Mouse (Mus musculus): ENCODE measurements around the gene Gcnt4. TPM values are rescaled to one million over a fixed set of nuclear protein-coding genes. Genes with fewer than 3 reads are reported as not detected.

Gcnt4 gene
- polyA plus RNA-seq, 1 experiment from 2014 or later: 0.09 TPM

GRCm38 (mm10) chr13:96961366-96962157 is 37.1 kb downstream of the Gcnt4 start:
- H3K27me3 ChIP-seq: no peaks in the 10 kb centered on the region
- H3K9me3 ChIP-seq: no peaks in the 10 kb centered on the region
- 83% methylated on average over 9 of the region's 9 CpGs for WGBS
- H3K4me1 ChIP-seq: no peaks in the 10 kb centered on the region
- no peak for ATAC-seq (replicated peaks)
- no peak overlapping the region for H3K4me3 ChIP-seq
- no peaks in the 10 kb centered on the region for H3K36me3 ChIP-seq
- no peak overlapping the region for H3K4me2 ChIP-seq (replicated peaks)
- no peak overlapping the region for H3K9ac ChIP-seq (replicated peaks)
- no peak overlapping the region for H3K27ac ChIP-seq (replicated peaks)

GRCm38 (mm10) chr13:96962801-96963200 is 38.3 kb downstream of the Gcnt4 start:
- H3K27me3 ChIP-seq: no peaks in the 10 kb centered on the region
- no peak overlapping the region for H3K9ac ChIP-seq (replicated peaks)
- WGBS: 96% methylated on average over 5 of the region's 5 CpGs

GRCm38 (mm10) chr13:96964981-96965380 is 40.5 kb downstream of the Gcnt4 start:
- WGBS: 97% methylated on average over 7 of the region's 7 CpGs
- Histone ChIP-seq H3K9me3 (no peaks in the 10 kb centered on the region), H3K4me2 (replicated peaks) (no peak overlapping the region), H3K27me3 (no peaks in the 10 kb centered on the region), H3K27ac (replicated peaks) (no peak overlapping the region), H3K4me3 (no peak overlapping the region), H3K9ac (replicated peaks) (no peak overlapping the region), H3K36me3 (no peaks in the 10 kb centered on the region), H3K4me1 (no peaks in the 10 kb centered on the region)
- ATAC-seq (replicated peaks): no peak

More at GRCm38 (mm10) chr13:96962801-96963200, 38.3 kb downstream of the Gcnt4 start:
- Histone ChIP-seq H3K27ac (replicated peaks) (no peak overlapping the region), H3K4me2 (replicated peaks) (no peak overlapping the region), H3K4me1 (no peaks in the 10 kb centered on the region), H3K36me3 (no peaks in the 10 kb centered on the region), H3K4me3 (no peak overlapping the region), H3K9me3 (no peaks in the 10 kb centered on the region)
- no peak for ATAC-seq (replicated peaks)

- H3K9me3 ChIP-seq: no peaks in the 10 kb centered on the region
- no peak for ATAC-seq (replicated peaks)
These were observed 42.0 kb downstream of the Gcnt4 start for GRCm38 (mm10) chr13:96966210-96967089.

GRCm38 (mm10) chr13:96967091-96967490 is 42.6 kb downstream of the Gcnt4 start:
- whole genome bisulfite sequencing: 84% methylated on average over 5 of the region's 5 CpGs

More at GRCm38 (mm10) chr13:96966210-96967089, 42.0 kb downstream of the Gcnt4 start:
- H3K4me3 ChIP-seq: no peak overlapping the region
- H3K9ac ChIP-seq (replicated peaks): no peak overlapping the region
- H3K4me1 ChIP-seq: no peaks in the 10 kb centered on the region
- no peaks in the 10 kb centered on the region for H3K36me3 ChIP-seq
- 85% methylated on average over 15 of the region's 15 CpGs for WGBS
- no peak overlapping the region for H3K27ac ChIP-seq (replicated peaks)
- no peaks in the 10 kb centered on the region for H3K27me3 ChIP-seq
- no peak overlapping the region for H3K4me2 ChIP-seq (replicated peaks)

GRCm38 (mm10) chr13:96967822-96968221 is 43.3 kb downstream of the Gcnt4 start:
- H3K4me2 ChIP-seq (replicated peaks): no peak overlapping the region
- WGBS: 87% methylated on average over 2 of the region's 2 CpGs
- no peaks in the 10 kb centered on the region for H3K4me1 ChIP-seq
- no peak for ATAC-seq (replicated peaks)
- no peaks in the 10 kb centered on the region for H3K36me3 ChIP-seq
- no peak overlapping the region for H3K27ac ChIP-seq (replicated peaks)
- no peak overlapping the region for H3K9ac ChIP-seq (replicated peaks)
- no peak overlapping the region for H3K4me3 ChIP-seq
- no peaks in the 10 kb centered on the region for H3K9me3 ChIP-seq
- H3K27me3 ChIP-seq: no peaks in the 10 kb centered on the region

More at GRCm38 (mm10) chr13:96967091-96967490, 42.6 kb downstream of the Gcnt4 start:
- H3K4me2 ChIP-seq (replicated peaks): no peak overlapping the region
- H3K27me3 ChIP-seq: no peaks in the 10 kb centered on the region
- no peaks in the 10 kb centered on the region for H3K9me3 ChIP-seq
- H3K27ac ChIP-seq (replicated peaks): no peak overlapping the region
- no peak overlapping the region for H3K9ac ChIP-seq (replicated peaks)
- H3K4me3 ChIP-seq: no peak overlapping the region
- ATAC-seq (replicated peaks): no peak
- H3K36me3 ChIP-seq: no peaks in the 10 kb centered on the region
- H3K4me1 ChIP-seq: no peaks in the 10 kb centered on the region

GRCm38 (mm10) chr13:96971076-96971475 is 46.6 kb downstream of the Gcnt4 start:
- no peaks in the 10 kb centered on the region for H3K4me1 ChIP-seq
- no peaks in the 10 kb centered on the region for H3K36me3 ChIP-seq
- H3K4me3 ChIP-seq: no peak overlapping the region
- ATAC-seq (replicated peaks): no peak
- no peak overlapping the region for H3K27ac ChIP-seq (replicated peaks)
- no peak overlapping the region for H3K9ac ChIP-seq (replicated peaks)
- no peaks in the 10 kb centered on the region for H3K27me3 ChIP-seq
- no peaks in the 10 kb centered on the region for H3K9me3 ChIP-seq
- no peak overlapping the region for H3K4me2 ChIP-seq (replicated peaks)
- WGBS: 79% methylated on average over 4 of the region's 4 CpGs

- H3K4me2 ChIP-seq (replicated peaks): no peak overlapping the region
- no peak overlapping the region for H3K27ac ChIP-seq (replicated peaks)
- no peaks in the 10 kb centered on the region for H3K27me3 ChIP-seq
- no peaks in the 10 kb centered on the region for H3K9me3 ChIP-seq
- H3K36me3 ChIP-seq: no peaks in the 10 kb centered on the region
- no peak overlapping the region for H3K4me3 ChIP-seq
- H3K4me1 ChIP-seq: no peaks in the 10 kb centered on the region
- H3K9ac ChIP-seq (replicated peaks): no peak overlapping the region
- WGBS: 84% methylated on average over 9 of the region's 9 CpGs
- ATAC-seq (replicated peaks): no peak
These were observed 47.4 kb downstream of the Gcnt4 start for GRCm38 (mm10) chr13:96971861-96972282.

- H3K9me3 ChIP-seq: no peaks in the 10 kb centered on the region
- H3K27me3 ChIP-seq: no peaks in the 10 kb centered on the region
- no peaks in the 10 kb centered on the region for H3K36me3 ChIP-seq
- no peak overlapping the region for H3K27ac ChIP-seq (replicated peaks)
- H3K4me2 ChIP-seq (replicated peaks): no peak overlapping the region
- H3K9ac ChIP-seq (replicated peaks): no peak overlapping the region
- H3K4me1 ChIP-seq: no peaks in the 10 kb centered on the region
- WGBS: 96% methylated on average over 4 of the region's 4 CpGs
- H3K4me3 ChIP-seq: no peak overlapping the region
- ATAC-seq (replicated peaks): no peak
These were observed 48.8 kb downstream of the Gcnt4 start for GRCm38 (mm10) chr13:96973318-96973717.

- Histone ChIP-seq H3K9me3 (no peaks in the 10 kb centered on the region), H3K27ac (replicated peaks) (no peak overlapping the region), H3K36me3 (no peaks in the 10 kb centered on the region), H3K27me3 (no peaks in the 10 kb centered on the region), H3K9ac (replicated peaks) (no peak overlapping the region), H3K4me1 (no peaks in the 10 kb centered on the region), H3K4me2 (replicated peaks) (no peak overlapping the region), H3K4me3 (no peak overlapping the region)
- no peak for ATAC-seq (replicated peaks)
- WGBS: 93% methylated on average over 6 of the region's 6 CpGs
These were observed 52.6 kb downstream of the Gcnt4 start for GRCm38 (mm10) chr13:96976986-96977595.

- H3K4me2 ChIP-seq (replicated peaks): no peak overlapping the region
- no peak for ATAC-seq (replicated peaks)
- no peaks in the 10 kb centered on the region for H3K36me3 ChIP-seq
These were observed 56.1 kb downstream of the Gcnt4 start for GRCm38 (mm10) chr13:96980561-96980960.

More at GRCm38 (mm10) chr13:96980561-96980960, 56.1 kb downstream of the Gcnt4 start:
- Histone ChIP-seq H3K27me3 (no peaks in the 10 kb centered on the region), H3K4me1 (no peaks in the 10 kb centered on the region), H3K4me3 (no peak overlapping the region), H3K9me3 (no peaks in the 10 kb centered on the region), H3K9ac (replicated peaks) (no peak overlapping the region), H3K27ac (replicated peaks) (no peak overlapping the region)
